Mouse (Mus musculus) telencephalon, adult 2 months (tissue): ENCODE results near the gene Ralgapa2.

Experiments
- DNase-seq: peaks from one replicate; pipeline ENCODE4 v3.0.0-alpha.2; 2011; ENCODE audit warnings: low read depth, low spot score

Ralgapa2 gene

DNA sequence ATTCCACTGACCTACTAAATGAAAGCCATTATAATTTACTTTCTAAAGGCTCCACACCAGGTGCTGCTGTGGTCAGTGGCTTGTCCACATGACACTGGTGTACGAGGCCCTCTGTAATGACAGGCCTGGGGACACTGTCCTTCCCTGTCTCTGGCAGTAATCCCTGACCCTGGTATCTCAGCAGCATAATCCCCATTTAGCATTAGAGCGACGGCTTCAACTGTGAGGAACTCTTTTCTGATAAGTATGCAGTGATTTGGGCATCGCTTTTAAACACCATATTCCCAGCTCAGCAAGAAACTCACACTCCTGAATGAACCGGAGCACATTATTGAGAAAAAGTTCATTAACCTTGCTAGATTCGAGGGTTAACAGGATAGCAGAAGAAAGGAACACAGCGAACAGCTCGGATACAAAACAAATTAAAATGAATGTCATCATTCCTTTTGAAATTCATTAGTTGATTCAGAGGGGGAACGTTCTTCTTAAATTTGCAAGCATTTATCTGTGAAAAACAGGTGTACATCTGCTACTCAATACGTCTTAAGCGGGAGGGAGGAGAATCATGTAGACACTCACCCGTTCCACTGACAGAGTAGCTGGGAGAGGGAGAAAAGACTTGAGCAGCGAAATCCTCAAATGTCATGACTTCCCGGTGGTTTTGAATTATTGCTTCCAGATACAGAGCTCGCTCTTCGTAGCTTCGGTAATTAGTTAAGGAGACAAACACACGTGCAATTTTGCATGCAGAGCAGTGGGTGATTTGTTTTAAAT, 252.2 kb downstream of the Ralgapa2 start:
- DNase-seq, result no peak

GRCm38 (mm10) chr2:146258736-146259469, 253.2 kb downstream of the Ralgapa2 start:
- DNase-seq, result peak; percentile 73

DNA sequence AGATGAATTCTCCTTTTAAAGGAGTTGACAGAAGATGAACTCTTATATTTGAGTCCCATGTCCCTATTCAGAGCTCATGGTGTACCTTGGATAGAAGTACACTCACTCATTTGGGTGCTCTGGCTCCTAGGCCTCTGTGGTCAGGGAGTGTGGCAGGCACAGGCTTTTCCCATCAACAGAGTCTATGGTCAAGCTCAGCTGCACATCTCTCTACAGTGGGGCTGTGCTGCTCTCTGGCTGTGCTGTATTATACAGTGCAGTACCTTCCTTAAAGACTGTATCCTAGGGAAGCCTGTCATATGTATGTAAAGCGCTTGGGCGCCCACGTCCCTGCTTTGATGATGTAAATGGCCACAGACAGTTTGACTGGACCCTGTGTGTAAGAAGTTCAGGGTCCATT, 254.5 kb downstream of the Ralgapa2 start:
- no peak for DNase-seq

DNA sequence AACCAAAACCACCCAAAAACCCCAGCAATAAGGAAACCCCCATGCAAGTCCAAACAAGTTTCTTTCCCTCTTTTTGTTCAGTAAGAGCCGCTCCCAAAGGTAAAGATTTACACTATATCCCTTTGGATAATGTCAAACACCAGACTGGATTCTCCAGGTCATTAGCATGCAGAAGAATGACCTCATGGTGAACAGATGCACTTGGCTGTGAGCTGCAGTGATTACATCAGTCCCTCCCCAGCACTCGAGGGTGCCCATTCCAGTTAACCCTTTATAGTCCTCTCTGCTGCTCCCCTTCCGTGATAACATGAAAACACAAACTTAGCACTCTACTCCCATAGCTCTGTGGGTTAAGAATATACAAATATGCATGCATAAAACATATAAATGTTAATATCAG, 255.1 kb downstream of the Ralgapa2 start:
- no peak for DNase-seq

DNA sequence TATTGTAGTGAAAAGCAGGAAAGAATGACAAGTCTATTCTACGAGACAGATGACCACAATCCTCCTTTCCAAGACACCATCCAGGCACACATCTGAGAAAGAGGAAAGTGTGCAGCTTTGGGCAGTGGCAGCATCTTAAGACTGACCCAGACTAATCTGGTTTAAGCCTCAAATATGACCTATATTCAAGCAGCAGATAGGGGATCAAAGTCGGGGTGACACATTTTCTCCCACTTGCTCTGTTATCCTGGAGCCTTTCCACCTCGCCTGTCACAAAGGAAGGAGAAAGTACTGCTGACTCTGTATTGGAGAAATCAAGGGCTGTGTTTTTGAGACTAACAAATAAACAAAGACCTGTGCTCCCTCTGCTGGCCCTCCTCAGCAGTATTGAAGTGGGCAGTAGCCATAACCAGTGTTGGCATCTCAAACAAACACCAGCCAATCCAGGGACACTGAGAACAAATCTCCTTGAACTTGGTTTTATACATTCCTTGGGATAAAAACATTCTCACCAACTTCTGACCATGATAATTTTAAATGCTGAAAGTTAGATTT, 255.7 kb downstream of the Ralgapa2 start:
- DNase-seq, result no peak

DNA sequence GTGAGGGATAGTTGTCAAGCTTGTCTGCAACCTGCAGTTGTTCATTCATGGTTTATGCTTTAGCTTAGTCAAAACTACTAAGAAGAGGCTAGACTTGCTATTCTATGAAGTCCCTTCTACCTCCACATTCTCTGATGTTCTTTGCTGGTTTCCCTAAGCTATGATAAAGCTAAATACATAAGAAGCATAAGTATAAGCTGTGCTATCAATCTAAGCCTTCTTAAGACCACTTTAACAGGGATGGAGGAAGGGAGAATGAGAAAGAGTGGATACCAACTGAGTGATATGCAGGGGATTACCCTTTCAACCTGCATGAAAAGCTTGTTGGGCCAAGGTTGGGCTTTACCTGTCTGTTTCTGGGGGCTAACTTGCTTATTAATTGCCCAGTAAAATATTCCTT, 256.5 kb downstream of the Ralgapa2 start:
- no peak for DNase-seq

DNA sequence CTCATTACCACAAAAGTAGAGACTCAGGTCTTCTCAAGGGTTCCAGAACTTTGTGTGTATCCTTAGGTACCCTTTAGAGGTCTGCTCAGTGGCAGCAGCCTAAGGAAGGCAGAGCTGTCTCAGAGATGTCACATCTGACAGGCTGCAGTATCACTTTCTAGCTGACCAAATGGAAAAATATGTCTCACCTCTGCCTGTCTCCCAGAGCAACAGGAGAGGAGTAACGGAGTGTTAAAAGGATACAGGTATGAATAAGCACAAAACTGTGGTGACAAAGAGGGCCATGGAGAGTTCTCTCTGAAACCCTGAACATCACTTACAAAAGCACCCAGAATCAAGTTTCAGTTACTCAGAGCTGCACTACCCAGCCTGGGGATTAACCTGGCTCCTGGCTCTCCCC, 257.8 kb downstream of the Ralgapa2 start:
- DNase-seq, result no peak

DNA sequence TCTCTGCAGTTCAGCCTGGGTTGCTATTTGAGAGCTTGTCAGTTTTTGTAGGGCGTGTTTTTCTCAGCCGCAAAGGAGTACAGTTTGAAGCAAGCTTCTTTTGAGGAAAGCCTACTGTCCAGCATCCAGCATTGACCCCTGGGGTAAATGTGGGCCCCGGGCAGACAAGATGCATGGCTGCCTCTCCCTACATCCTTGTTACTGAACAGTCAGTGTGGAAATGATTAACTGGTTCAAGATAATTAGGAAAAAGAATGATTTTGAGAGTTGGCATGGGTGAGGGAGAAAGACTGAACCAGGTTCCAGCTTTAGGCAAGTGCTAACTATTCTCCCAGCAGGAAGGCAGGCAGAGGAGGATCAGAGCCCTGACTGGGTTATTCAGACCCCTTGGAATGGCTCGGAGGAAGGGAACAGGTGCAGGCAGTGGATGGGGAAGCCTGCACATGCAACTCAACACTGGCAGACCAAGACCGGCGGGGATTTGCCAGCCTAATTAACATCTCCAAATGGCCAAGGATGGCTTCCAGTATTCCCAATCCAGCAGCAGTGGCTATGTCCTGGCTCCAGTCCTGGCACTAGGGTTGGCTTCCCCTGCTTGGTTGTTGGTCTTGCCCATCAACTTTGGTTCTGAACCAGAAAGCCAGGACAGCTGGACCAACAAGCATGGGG, 261.8 kb downstream of the Ralgapa2 start:
- DNase-seq, result no peak

GRCm38 (mm10) chr2:146249033-146249432, 263.1 kb downstream of the Ralgapa2 start:
- no peak for DNase-seq

GRCm38 (mm10) chr2:146247576-146247975, 264.6 kb downstream of the Ralgapa2 start:
- DNase-seq, result no peak

GRCm38 (mm10) chr2:146246409-146247075, 265.6 kb downstream of the Ralgapa2 start:
- no peak for DNase-seq

- DNase-seq, result no peak
Observed at GRCm38 (mm10) chr2:146245401-146245800, 266.7 kb downstream of the Ralgapa2 start.

- DNase-seq, result no peak
Observed at GRCm38 (mm10) chr2:146244049-146244448, 268.1 kb downstream of the Ralgapa2 start.

- DNase-seq, result no peak
Observed at GRCm38 (mm10) chr2:146239196-146239747, 272.9 kb downstream of the Ralgapa2 start.

- DNase-seq, result no peak
Observed at GRCm38 (mm10) chr2:146231485-146231884, 280.7 kb downstream of the Ralgapa2 start.

DNA sequence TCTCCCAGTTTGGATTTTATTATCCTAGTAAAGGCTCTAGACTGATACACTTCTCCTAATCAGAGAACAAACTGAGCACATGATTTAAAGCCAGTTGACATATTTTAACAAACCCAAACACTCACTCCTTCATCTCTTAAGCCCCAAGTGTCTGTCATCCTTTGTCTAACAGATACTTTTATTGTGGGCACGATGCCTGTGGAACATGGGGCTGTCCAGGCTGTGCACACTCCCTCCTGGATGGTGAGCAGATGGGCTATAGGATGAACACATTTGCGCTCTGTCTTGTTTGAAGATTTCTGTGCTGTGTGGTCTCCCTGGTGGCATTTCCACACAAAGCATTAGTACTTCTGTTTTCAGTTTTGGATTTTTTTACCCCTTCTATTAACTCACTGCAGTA, 283.7 kb downstream of the Ralgapa2 start:
- DNase-seq, result no peak

DNA sequence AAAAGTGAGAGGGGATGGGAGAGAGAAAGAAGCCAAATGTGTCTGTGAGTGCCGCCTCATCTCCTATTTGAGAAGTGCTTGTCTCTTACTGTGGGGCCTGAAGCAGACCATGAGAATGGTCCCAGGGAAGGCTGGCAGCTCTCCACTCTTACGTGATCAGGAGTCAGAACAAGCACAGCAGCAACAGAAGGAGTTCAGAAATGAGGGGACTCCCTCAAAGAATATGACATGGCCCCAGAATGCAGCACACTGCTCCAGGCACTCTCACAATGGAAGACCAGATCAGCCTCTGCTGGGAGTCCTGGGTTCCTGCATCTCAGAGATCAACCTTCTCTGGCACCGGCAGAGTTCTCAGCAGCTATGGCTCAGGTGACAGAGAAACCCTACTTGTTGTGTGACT, 284.5 kb downstream of the Ralgapa2 start:
- no peak for DNase-seq

DNA sequence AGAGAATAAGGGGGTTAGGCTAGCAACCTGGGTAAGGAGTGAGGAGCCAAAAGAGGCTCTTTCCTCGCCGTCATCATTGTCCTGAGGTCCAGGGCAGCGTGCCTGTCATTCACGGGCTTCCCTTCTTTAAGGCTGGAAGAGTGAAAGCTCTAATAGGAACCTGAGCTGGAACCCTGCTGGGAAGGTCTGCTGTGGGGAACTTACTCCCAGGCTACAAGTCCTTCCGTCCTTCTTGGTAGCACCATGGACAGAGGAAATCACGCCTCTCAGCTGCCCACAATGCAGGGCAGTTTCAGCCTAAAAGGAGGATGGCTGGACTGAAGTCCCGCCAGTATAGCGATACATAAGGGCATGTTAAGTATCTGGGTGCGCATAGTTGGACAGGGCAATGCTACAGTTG, 285.7 kb downstream of the Ralgapa2 start:
- no peak for DNase-seq

GRCm38 (mm10) chr2:146225818-146226217, 286.3 kb downstream of the Ralgapa2 start:
- no peak for DNase-seq

GRCm38 (mm10) chr2:146224141-146224540, 288.0 kb downstream of the Ralgapa2 start:
- no peak for DNase-seq

GRCm38 (mm10) chr2:146223176-146223905, 288.8 kb downstream of the Ralgapa2 start:
- no peak for DNase-seq
